Mouse (Mus musculus) CH12.LX (cell line): ENCODE data around the gene Cd69. TPM values are rescaled to one million over a fixed set of nuclear protein-coding genes. Genes with fewer than 3 reads are reported as not detected.

Experiments used
- DNase-seq: peaks from one replicate; pipeline ENCODE4 v3.0.0-alpha.2; 2013; ENCODE audit errors: extremely low read depth
- H3K27ac ChIP-seq: 2 replicates; pipeline ENCODE4 v1.5.1; 2012; ENCODE audit warnings: low read depth, mild to moderate bottlenecking, control low read depth, moderate library complexity; ENCODE audit not compliant: insufficient read depth
- H3K27me3 ChIP-seq: replicated peaks from 2 replicates; pipeline ENCODE3; 2012; ENCODE audit warnings: inconsistent platforms
- H3K36me3 ChIP-seq, 2 experiments: replicated peaks in 1 of 2; 2 replicates each; pipeline versions ENCODE3 to v1.6.1; 2012; ENCODE audit warnings: inconsistent platforms in 1 of 2, low read length in 1 of 2, mild to moderate bottlenecking in 1 of 2, mixed read lengths in 1 of 2, moderate library complexity in 1 of 2; ENCODE audit not compliant: control insufficient read depth in 1 of 2, insufficient read depth in 1 of 2
- H3K4me1 ChIP-seq, 2 experiments: 2 replicates each; pipeline ENCODE4 v1.6.1; 2012; ENCODE audit warnings: inconsistent platforms in 1 of 2, moderate library complexity in 1 of 2; ENCODE audit not compliant: insufficient read depth in 2 of 2, control insufficient read depth in 1 of 2
- H3K4me2 ChIP-seq: 2 replicates; pipeline ENCODE4 v1.6.1; 2012; ENCODE audit warnings: low read depth, mild to moderate bottlenecking, control low read depth; ENCODE audit not compliant: poor library complexity, insufficient read depth, severe bottlenecking
- H3K4me3 ChIP-seq, 3 experiments: fragments of 150-350 bp in 1 of 3; sonication (generic) in 1 of 3; replicated peaks in 1 of 3; 2 replicates each; pipeline versions ENCODE3 to v1.5.1; 2011 to 2012; ENCODE audit warnings: low read depth in 2 of 3, low read length in 2 of 3, mild to moderate bottlenecking in 2 of 3, moderate library complexity in 2 of 3, control low read depth in 1 of 3, improper control_type of control experiment in 1 of 3, inconsistent platforms in 1 of 3, mixed read lengths in 1 of 3; ENCODE audit not compliant: poor library complexity in 1 of 3
- H3K79me2 ChIP-seq: replicated peaks from 2 replicates; pipeline ENCODE4 v1.6.1; 2012; ENCODE audit warnings: mild to moderate bottlenecking, moderate library complexity; ENCODE audit not compliant: control insufficient read depth, poor library complexity, insufficient read depth, severe bottlenecking; ENCODE audit errors: extremely low read depth
- H3K9ac ChIP-seq: 2 replicates; pipeline ENCODE4 v1.6.1; 2012; ENCODE audit warnings: low read depth, mild to moderate bottlenecking, control low read depth, moderate library complexity; ENCODE audit not compliant: insufficient read depth
- H3K9me3 ChIP-seq: replicated peaks from 2 replicates; pipeline ENCODE3; 2012; ENCODE audit warnings: low read length, inconsistent platforms, mixed read lengths
- BHLHE40 ChIP-seq: IDR thresholded peaks from 2 replicates; pipeline ENCODE4 v1.6.1; 2011; ENCODE audit warnings: mild to moderate bottlenecking, low read depth, low read length, improper control_type of control experiment
- CHD1 ChIP-seq: IDR thresholded peaks from 2 replicates; pipeline ENCODE4 v1.6.1; 2012; ENCODE audit warnings: low read depth, low read length, improper control_type of control experiment, inconsistent platforms
- CHD2 ChIP-seq: IDR thresholded peaks from 2 replicates; pipeline ENCODE4 v1.6.1; 2011; ENCODE audit warnings: low read length, improper control_type of control experiment
- CTCF ChIP-seq, 2 experiments: IDR thresholded peaks in 1 of 2; conservative IDR thresholded peaks in 1 of 2; 2 replicates each; pipeline ENCODE4 v1.5.1; 2011 to 2012; ENCODE audit warnings: low read depth in 2 of 2, low read length in 2 of 2, improper control_type of control experiment in 1 of 2, inconsistent platforms in 1 of 2, mild to moderate bottlenecking in 1 of 2, moderate library complexity in 1 of 2
- E2F4 ChIP-seq: IDR thresholded peaks from 2 replicates; pipeline ENCODE4 v1.6.1; 2011; ENCODE audit warnings: low read depth, low read length, improper control_type of control experiment; ENCODE audit not compliant: insufficient replicate concordance
- ELF1 ChIP-seq: IDR thresholded peaks from 2 replicates; pipeline ENCODE4 v1.6.1; 2014; ENCODE audit warnings: low read depth, mild to moderate bottlenecking, inconsistent platforms, low read length, improper control_type of control experiment
- EP300 ChIP-seq: IDR thresholded peaks from 2 replicates; pipeline ENCODE4 v1.6.1; 2011; ENCODE audit warnings: low read length, improper control_type of control experiment
- ETS1 ChIP-seq: conservative IDR thresholded peaks from 2 replicates; pipeline ENCODE4 v1.6.1; 2012; ENCODE audit warnings: low read depth, mild to moderate bottlenecking, inconsistent platforms, low read length, improper control_type of control experiment, moderate library complexity
- GABPA ChIP-seq: IDR thresholded peaks from 2 replicates; pipeline ENCODE4 v1.6.1; 2012; ENCODE audit warnings: low read depth, low read length, improper control_type of control experiment, inconsistent platforms; ENCODE audit not compliant: insufficient replicate concordance
- HCFC1 ChIP-seq: IDR thresholded peaks from 2 replicates; pipeline ENCODE4 v1.6.1; 2012; ENCODE audit warnings: low read depth, mild to moderate bottlenecking, inconsistent platforms, low read length, improper control_type of control experiment
- IRF4 ChIP-seq: IDR thresholded peaks from 2 replicates; pipeline ENCODE4 v1.6.1; 2014; ENCODE audit warnings: low read depth, mild to moderate bottlenecking, inconsistent platforms, low read length, improper control_type of control experiment
- JUN ChIP-seq: IDR thresholded peaks from 2 replicates; pipeline ENCODE4 v1.6.1; 2011; ENCODE audit warnings: low read depth, mild to moderate bottlenecking, low read length, improper control_type of control experiment, moderate library complexity; ENCODE audit not compliant: insufficient read depth
- JUND ChIP-seq: conservative IDR thresholded peaks from 2 replicates; pipeline ENCODE4 v1.6.1; 2011; ENCODE audit warnings: low read depth, low read length, improper control_type of control experiment
- KAT2A ChIP-seq: IDR thresholded peaks from 2 replicates; pipeline ENCODE4 v1.6.1; 2012; ENCODE audit warnings: low read length, improper control_type of control experiment, inconsistent platforms; ENCODE audit not compliant: insufficient replicate concordance
- MAFK ChIP-seq: IDR thresholded peaks from 2 replicates; pipeline ENCODE4 v1.6.1; 2011; ENCODE audit warnings: low read length, improper control_type of control experiment; ENCODE audit not compliant: insufficient replicate concordance
- MAX ChIP-seq: IDR thresholded peaks from 2 replicates; pipeline ENCODE4 v1.6.1; 2011; ENCODE audit warnings: low read length, improper control_type of control experiment
- MAZ ChIP-seq: IDR thresholded peaks from 2 replicates; pipeline ENCODE4 v1.6.1; 2012; ENCODE audit warnings: low read depth, mild to moderate bottlenecking, inconsistent platforms, low read length, improper control_type of control experiment, moderate library complexity
- MEF2A ChIP-seq: IDR thresholded peaks from 2 replicates; pipeline ENCODE4 v1.6.1; 2014; ENCODE audit warnings: low read depth, mild to moderate bottlenecking, inconsistent platforms, low read length, improper control_type of control experiment, borderline replicate concordance
- MXI1 ChIP-seq: IDR thresholded peaks from 2 replicates; pipeline ENCODE4 v1.6.1; 2011; ENCODE audit warnings: mild to moderate bottlenecking, low read depth, low read length, improper control_type of control experiment
- MYC ChIP-seq: IDR thresholded peaks from 2 replicates; pipeline ENCODE4 v1.6.1; 2011; ENCODE audit warnings: low read depth, mild to moderate bottlenecking, improper control_type of control experiment, low read length
- NELFE ChIP-seq: IDR thresholded peaks from 2 replicates; pipeline ENCODE4 v1.6.1; 2011; ENCODE audit warnings: low read depth, low read length, improper control_type of control experiment
- NRF1 ChIP-seq: IDR thresholded peaks from 2 replicates; pipeline ENCODE4 v1.6.1; 2014; ENCODE audit warnings: low read depth, mild to moderate bottlenecking, inconsistent platforms, low read length, improper control_type of control experiment, moderate library complexity
- PAX5 ChIP-seq: IDR thresholded peaks from 2 replicates; pipeline ENCODE4 v1.6.1; 2012; ENCODE audit warnings: low read length, inconsistent platforms, mixed read lengths
- POLR2A ChIP-seq: IDR thresholded peaks from 2 replicates; pipeline ENCODE4 v1.6.1; 2011; ENCODE audit warnings: low read depth, mild to moderate bottlenecking, improper control_type of control experiment, low read length
- POLR2AphosphoS2 ChIP-seq: IDR thresholded peaks from 2 replicates; pipeline ENCODE4 v1.6.1; 2011; ENCODE audit warnings: low read depth, low read length, improper control_type of control experiment
- RAD21 ChIP-seq: IDR thresholded peaks from 2 replicates; pipeline ENCODE4 v1.6.1; 2011; ENCODE audit warnings: low read depth, mild to moderate bottlenecking, low read length, improper control_type of control experiment, moderate library complexity
- RCOR1 ChIP-seq: conservative IDR thresholded peaks from 2 replicates; pipeline ENCODE4 v1.6.1; 2012; ENCODE audit warnings: low read depth, mild to moderate bottlenecking, inconsistent platforms, low read length, improper control_type of control experiment
- SIN3A ChIP-seq: IDR thresholded peaks from 2 replicates; pipeline ENCODE4 v1.6.1; 2012; ENCODE audit warnings: low read length, improper control_type of control experiment, inconsistent platforms
- SMC3 ChIP-seq: IDR thresholded peaks from 2 replicates; pipeline ENCODE4 v1.6.1; 2011; ENCODE audit warnings: low read depth, low read length, improper control_type of control experiment
- TBP ChIP-seq: conservative IDR thresholded peaks from 2 replicates; pipeline ENCODE4 v1.6.1; 2011; ENCODE audit warnings: low read depth, low read length, improper control_type of control experiment
- TCF12 ChIP-seq: IDR thresholded peaks from 2 replicates; pipeline ENCODE4 v1.6.1; 2014; ENCODE audit warnings: low read depth, mild to moderate bottlenecking, inconsistent platforms, low read length, improper control_type of control experiment
- UBTF ChIP-seq: IDR thresholded peaks from 2 replicates; pipeline ENCODE4 v1.6.1; 2012; ENCODE audit warnings: low read depth, mild to moderate bottlenecking, inconsistent platforms, low read length, improper control_type of control experiment, moderate library complexity
- USF1 ChIP-seq: IDR thresholded peaks from 2 replicates; pipeline ENCODE4 v1.6.1; 2014; ENCODE audit warnings: low read depth, mild to moderate bottlenecking, inconsistent platforms, low read length, improper control_type of control experiment
- USF2 ChIP-seq: conservative IDR thresholded peaks from 2 replicates; pipeline ENCODE4 v1.6.1; 2011; ENCODE audit warnings: low read depth, low read length, improper control_type of control experiment
- ZC3H11A ChIP-seq: IDR thresholded peaks from 2 replicates; pipeline ENCODE4 v1.6.1; 2012; ENCODE audit warnings: low read depth, mild to moderate bottlenecking, inconsistent platforms, low read length, improper control_type of control experiment
- ZKSCAN1 ChIP-seq: IDR thresholded peaks from 2 replicates; pipeline ENCODE4 v1.6.1; 2012; ENCODE audit warnings: low read depth, inconsistent platforms, low read length, improper control_type of control experiment, borderline replicate concordance
- ZMIZ1 ChIP-seq: IDR thresholded peaks from 2 replicates; pipeline ENCODE4 v1.6.1; 2012; ENCODE audit warnings: low read depth, mild to moderate bottlenecking, inconsistent platforms, low read length, improper control_type of control experiment
- ZNF384 ChIP-seq: IDR thresholded peaks from 2 replicates; pipeline ENCODE4 v1.6.1; 2012; ENCODE audit warnings: low read depth, low read length, improper control_type of control experiment, inconsistent platforms
- dilution Hi-C: fragments of 300-500 bp; cut with MboI; formaldehyde crosslinking; loops from 2 replicates; pipeline ENCODE4 v1.14.3; 2020; ENCODE audit warnings: low sequenced_read_pairs; ENCODE audit not compliant: extremely low pct_unique_long_range_greater_than_20kb, extremely low pct_ligation_motif_present
- in situ Hi-C: fragments of 300-500 bp; cut with MboI; formaldehyde crosslinking; loops from 3 replicates; pipeline ENCODE4 v1.14.3; 2019; ENCODE audit warnings: low sequenced_read_pairs, low pct_ligation_motif_present, low pct_unique_long_range_greater_than_20kb, mixed read lengths
- polyA plus RNA-seq: library from polyadenylated mRNA; unstranded; fragments of >175 nt; gene quantifications from 2 replicates; pipeline ENCODE4 v1.2.1, GENCODE M21; 2012; ENCODE audit warnings: low read depth; ENCODE audit not compliant: insufficient read length
- total RNA-seq, 2 experiments: library from RNA; depleted of rRNA; stranded (reverse); fragments of 300-350 nt in 1 of 2; fragments of >200 nt in 1 of 2; gene quantifications; 2 replicates each; pipeline ENCODE4 v1.2.3; 2012 to 2014

Cd69 gene
- total and polyA plus RNA-seq, 3 experiments: 71.2 to 229 (median 132) TPM

DNA sequence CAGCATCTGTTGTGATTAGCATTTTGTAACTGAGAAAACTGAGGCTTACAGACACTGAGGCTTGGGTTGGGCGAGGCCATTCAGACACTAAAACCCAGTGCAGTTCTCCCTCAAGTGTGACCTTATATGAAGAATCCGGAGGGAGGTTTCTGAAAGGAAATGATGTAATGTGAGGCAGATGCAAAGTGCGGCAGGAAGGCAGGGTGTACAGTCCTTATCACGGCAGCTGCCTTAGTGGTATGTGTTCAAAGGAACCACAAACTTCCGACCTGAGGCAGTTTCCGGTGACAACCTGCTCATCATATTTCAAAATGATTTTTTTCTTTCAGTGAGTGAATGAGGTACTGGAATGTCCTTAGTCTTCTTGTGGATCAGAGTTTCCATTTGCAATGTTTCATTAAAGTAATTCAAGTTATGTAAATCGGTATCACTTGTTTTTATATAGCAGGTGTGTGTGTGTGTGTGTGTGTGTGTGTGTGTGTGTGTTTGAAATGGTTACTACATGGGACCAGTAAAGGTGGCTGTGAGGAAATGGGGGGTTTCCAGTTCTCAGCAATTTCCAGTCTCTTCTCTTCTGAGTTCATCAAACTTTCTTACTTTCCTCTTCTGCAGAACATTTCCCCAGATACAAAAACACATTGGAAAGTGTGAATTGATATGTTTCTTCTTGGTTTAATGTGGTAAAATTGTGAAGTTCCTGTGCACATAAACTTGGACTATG is 9.3 kb upstream of the Cd69 start:
- H3K4me1 ChIP-seq: peaks cover 8 to 36% of the 10 kb centered on the region in 2 experiments
- no peaks in the 10 kb centered on the region for H3K79me2 ChIP-seq
- H3K9ac ChIP-seq: peak overlapping the region; percentile 84
- no peaks in the 10 kb centered on the region for H3K9me3 ChIP-seq
- peak overlapping the region; percentile 93; the same call in 1 of the 2 replicates for H3K4me2 ChIP-seq
- no peaks in the 10 kb centered on the region for H3K27me3 ChIP-seq
- TF ChIP-seq E2F4 (no peak), SMC3 (no peak), POLR2AphosphoS2 (peak; percentile 83; the same call in 1 of the 2 replicates), ETS1 (peak; percentile 98), TBP (peak; percentile 96), JUND (peak; percentile 92), ZNF384 (peak; percentile 90), CHD2 (peak; percentile 76), USF1 (no peak), USF2 (no peak), CTCF (conservative IDR thresholded peaks at IDR 0.05 in 1 of 2, IDR thresholded peaks at IDR 0.05 in 1 of 2; ENCODE audit: low read depth in 2 of 2, low read length in 2 of 2) (no peak), CHD1 (no peak), KAT2A (peak; percentile 78; the same call in 1 of the 2 replicates), EP300 (peak; percentile 95), BHLHE40 (peak; percentile 97), UBTF (no peak), ZMIZ1 (peak; percentile 68), NRF1 (no peak), ZC3H11A (no peak), RCOR1 (peak; percentile 76), MYC (no peak), TCF12 (peak; percentile 97), ELF1 (peak; percentile 74; the same call in 1 of the 2 replicates), JUN (peak; percentile 93), HCFC1 (peak; percentile 57; the same call in 1 of the 2 replicates), GABPA (no peak), IRF4 (peak; percentile 82), PAX5 (no peak), MXI1 (peak; percentile 74; the same call in 1 of the 2 replicates), NELFE (peak; percentile 60; the same call in 1 of the 2 replicates), ZKSCAN1 (no peak), RAD21 (no peak), MAFK (peak; percentile 85), SIN3A (peak; percentile 90), MEF2A (peak; percentile 88), MAX (peak; percentile 82), MAZ (peak; percentile 80), POLR2A (peak; percentile 83)
- in situ Hi-C loops (no loop called here), dilution Hi-C loops (no loop called here)
- H3K36me3 ChIP-seq: no peaks in the 10 kb centered on the region
- peak; percentile 96 for DNase-seq
- peak overlapping the region; percentile 29 to 48 (median 34) for H3K4me3 ChIP-seq
- H3K27ac ChIP-seq: peak overlapping the region; percentile 88
